Mouse (Mus musculus): Measurements from ENCODE around the gene Fam186b.

Gene Fam186b

GRCm38 (mm10) chr15:99224208-99224911, 71.3 kb downstream of the Fam186b start, which contains the start of gene Kcnh3:
TSS of gene Kcnh3 (plus strand) at chr15:99224861.
- no peak for DNase-seq (ENCODE audit: low read depth, low spot score)

- DNase-seq (ENCODE audit: low read depth, low spot score): no peak
Measured at GRCm38 (mm10) chr15:99223585-99224207, 72.0 kb downstream of the Fam186b start.

GRCm38 (mm10) chr15:99222794-99223584, 72.7 kb downstream of the Fam186b start:
- no peak for DNase-seq (ENCODE audit: low read depth, low spot score)

- no peak for DNase-seq (ENCODE audit: low read depth, low spot score)
Measured at GRCm38 (mm10) chr15:99221315-99221952, 74.3 kb downstream of the Fam186b start.

Data from WW6 (cell line).